Mouse (Mus musculus) forebrain, embryonic 15.5 days (tissue): Measurements from ENCODE around the gene Spag6. TPM values are rescaled to one million over a fixed set of nuclear protein-coding genes. Genes with fewer than 3 reads are reported as not detected.

Experiments
- ATAC-seq: fragments of 200-750 bp; cut with Nextera tagmentation; replicated peaks from 2 replicates; pipeline ENCODE4 v1.8.0; 2017; ENCODE audit warnings: mild to moderate bottlenecking, moderate TSS enrichment, moderate library complexity
- H3K27ac ChIP-seq: fragments of 300-500 bp; sonication (generic); replicated peaks from 2 replicates; pipeline ENCODE4 v1.5.1; 2015; ENCODE audit warnings: mild to moderate bottlenecking, inconsistent platforms
- H3K27me3 ChIP-seq: fragments of 300-500 bp; sonication (generic); 2 replicates; pipeline ENCODE4 v1.6.1; 2015; ENCODE audit warnings: inconsistent platforms
- H3K36me3 ChIP-seq: fragments of 300-500 bp; sonication (generic); 2 replicates; pipeline ENCODE4 v1.6.1; 2015; ENCODE audit warnings: mild to moderate bottlenecking, inconsistent platforms
- H3K4me1 ChIP-seq: fragments of 300-500 bp; sonication (generic); 2 replicates; pipeline ENCODE4 v1.6.1; 2015; ENCODE audit warnings: inconsistent platforms
- H3K4me2 ChIP-seq: fragments of 300-500 bp; sonication (generic); replicated peaks from 2 replicates; pipeline ENCODE4 v1.6.1; 2015; ENCODE audit warnings: mild to moderate bottlenecking, inconsistent platforms
- H3K4me3 ChIP-seq: fragments of 300-500 bp; sonication (generic); 2 replicates; pipeline ENCODE4 v1.5.1; 2015; ENCODE audit warnings: mild to moderate bottlenecking, inconsistent platforms
- H3K9ac ChIP-seq: fragments of 300-500 bp; sonication (generic); replicated peaks from 2 replicates; pipeline ENCODE4 v1.6.1; 2015; ENCODE audit warnings: mild to moderate bottlenecking, inconsistent platforms
- H3K9me3 ChIP-seq: fragments of 300-500 bp; sonication (generic); 2 replicates; pipeline ENCODE4 v1.6.1; 2016; ENCODE audit warnings: inconsistent platforms
- WGBS: fragments of 180-500 bp; shearing (Covaris S2); methylation state at CpG from one replicate; pipeline ENCODE4 v1.1.7; 2015; ENCODE audit warnings: mixed read lengths; 5-methylcytosine and 5-hydroxymethylcytosine counted together
- polyA plus RNA-seq: library from polyadenylated mRNA; unstranded; fragments of >200 nt; fragmentation: Nextera tagmentation; extraction: Ambion mirVana; gene quantifications from 2 replicates; pipeline ENCODE4 v1.2.1, GENCODE M21; 2015

Gene Spag6
- polyA plus RNA-seq, 1 experiment from 2014 or later = not detected

- H3K27ac ChIP-seq = no peak overlapping the region
- no peaks in the 10 kb centered on the region for H3K36me3 ChIP-seq
- no peaks in the 10 kb centered on the region for H3K9me3 ChIP-seq
- no peak overlapping the region for H3K9ac ChIP-seq
- no peak for ATAC-seq
- peaks cover 29% of the 10 kb centered on the region for H3K4me1 ChIP-seq
- no peak overlapping the region for H3K4me3 ChIP-seq
- H3K4me2 ChIP-seq = no peak overlapping the region
- H3K27me3 ChIP-seq = peaks cover 25% of the 10 kb centered on the region
- WGBS = 14% methylated on average over 8 of the region's 8 CpGs
Observed at GRCm38 (mm10) chr2:18797776-18798175, 103.9 kb downstream of the Spag6 start.

DNA sequence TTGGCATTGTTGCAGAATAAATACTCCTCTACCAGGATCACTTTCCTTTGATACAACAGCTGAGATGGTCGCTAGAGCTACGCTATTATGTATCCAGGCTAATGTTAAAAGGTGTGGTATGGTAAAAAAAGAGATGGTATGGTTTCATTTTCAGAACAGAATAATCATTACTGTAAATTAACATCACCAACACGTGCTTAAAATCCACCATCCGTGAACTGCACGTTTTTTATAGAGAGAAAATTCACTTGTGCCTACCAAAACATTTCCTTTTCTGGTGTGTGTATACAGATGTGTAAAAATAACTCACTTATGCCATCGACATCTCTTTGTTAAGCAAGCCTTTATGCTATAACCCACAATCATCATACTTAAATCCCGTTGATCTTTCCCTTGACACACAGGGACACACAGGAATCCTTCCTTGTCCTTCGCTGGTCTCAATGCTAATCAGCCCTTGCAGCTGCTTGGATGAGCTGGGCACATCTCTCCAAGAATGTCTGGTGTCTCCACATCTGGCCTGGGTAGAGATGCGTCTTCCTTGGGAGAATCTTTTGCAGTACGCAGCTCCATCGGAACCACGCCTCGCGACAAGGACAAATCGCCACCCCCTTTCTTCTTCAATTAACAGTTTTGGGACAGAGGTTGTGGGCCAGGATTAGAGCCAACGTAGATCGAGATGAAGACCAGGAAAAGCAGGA, 105.6 kb downstream of the Spag6 start:
- H3K9ac ChIP-seq = peak overlapping the region; percentile 53
- H3K9me3 ChIP-seq = no peaks in the 10 kb centered on the region
- peaks cover 28% of the 10 kb centered on the region for H3K27me3 ChIP-seq
- H3K27ac ChIP-seq = peak overlapping the region; percentile 63
- peak; percentile 45 for ATAC-seq
- H3K4me1 ChIP-seq = peaks cover 29% of the 10 kb centered on the region
- peak overlapping the region; percentile 73 for H3K4me2 ChIP-seq
- WGBS = 9% methylated on average over 17 of the region's 17 CpGs
- no peaks in the 10 kb centered on the region for H3K36me3 ChIP-seq
- peak overlapping the region; percentile 49 for H3K4me3 ChIP-seq

Other genes starting within 250 kb of the Spag6 start
- gene Commd3, start 21.6 kb upstream of the Spag6 start, polyA plus RNA-seq = 263 and 266 TPM in 2 replicates
- gene Bmi1, start 17.0 kb upstream of the Spag6 start, polyA plus RNA-seq = 38.0 and 39.8 TPM in 2 replicates